Mouse (Mus musculus): ENCODE measurements around the gene B4galt4. TPM values are rescaled to one million over a fixed set of nuclear protein-coding genes. Genes with fewer than 3 reads are reported as not detected.

Gene B4galt4
- polyA plus RNA-seq, 1 experiment from 2014 or later, result 35.6 TPM

DNA sequence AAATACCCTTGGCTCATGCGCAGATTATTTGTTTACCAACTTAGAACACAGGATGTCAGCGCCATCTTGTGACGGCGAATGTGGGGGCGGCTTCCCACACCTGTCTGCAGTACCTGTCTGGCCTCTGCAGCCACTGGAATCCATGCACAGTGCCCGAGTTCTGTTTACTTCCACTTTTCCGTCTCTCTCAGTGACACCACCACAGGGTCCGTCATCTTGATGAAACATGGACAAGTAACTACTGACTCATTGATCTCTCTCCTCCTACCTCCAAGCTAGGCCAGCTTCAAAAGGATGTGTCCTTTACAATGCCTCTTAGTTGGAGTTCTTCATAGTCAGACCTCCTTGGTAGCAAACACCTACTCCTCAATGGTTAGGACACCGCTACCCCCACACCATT lies 20.7 kb upstream of the B4galt4 start:
- no peak for ATAC-seq
- no peaks in the 10 kb centered on the region for H3K4me1 ChIP-seq (ENCODE audit: control insufficient read depth, insufficient read depth, low read length)
- no peak overlapping the region for H3K9ac ChIP-seq (ENCODE audit: low read depth, low read length)
- no peak overlapping the region for H3K4me3 ChIP-seq (ENCODE audit: low read depth, low read length)
- no peak overlapping the region for H3K4me2 ChIP-seq (ENCODE audit: low read length)
- H3K27ac ChIP-seq (ENCODE audit: low read length), result no peak overlapping the region
- H3K27me3 ChIP-seq (ENCODE audit: control insufficient read depth, insufficient read depth, low read depth, low read length), result no peaks in the 10 kb centered on the region
- WGBS, result 92% methylated on average over 8 of the region's 9 CpGs
- no peaks in the 10 kb centered on the region for H3K9me3 ChIP-seq (replicated peaks; ENCODE audit: control insufficient read depth, low read length, poor library complexity, severe bottlenecking)
- no peaks in the 10 kb centered on the region for H3K36me3 ChIP-seq (ENCODE audit: control insufficient read depth, insufficient read depth, low read length)

DNA sequence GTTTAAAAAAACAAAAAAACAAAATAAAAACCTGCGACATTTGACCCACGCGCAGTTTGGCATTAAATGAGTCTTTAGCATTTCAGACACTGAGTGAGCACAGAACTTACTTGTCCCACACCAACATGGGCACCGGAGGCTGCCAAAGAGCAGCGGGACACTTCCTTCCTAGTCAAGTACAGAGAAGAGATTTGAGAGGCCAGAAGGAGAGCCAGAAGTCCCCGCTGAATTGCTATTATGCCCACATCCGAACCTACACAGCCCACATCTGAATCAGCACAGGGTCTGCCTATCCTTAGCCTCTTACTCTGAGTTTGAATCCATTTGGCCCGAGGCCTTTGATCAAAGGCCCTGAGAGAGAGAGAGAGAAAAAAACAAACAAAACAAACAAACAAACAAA lies 17.8 kb upstream of the B4galt4 start:
- no peaks in the 10 kb centered on the region for H3K27me3 ChIP-seq (ENCODE audit: control insufficient read depth, insufficient read depth, low read depth, low read length)
- no peak for ATAC-seq
- H3K27ac ChIP-seq (ENCODE audit: low read length), result no peak overlapping the region
- WGBS, result 88% methylated on average over 8 of the region's 8 CpGs
- no peak overlapping the region for H3K4me2 ChIP-seq (ENCODE audit: low read length)
- H3K36me3 ChIP-seq (ENCODE audit: control insufficient read depth, insufficient read depth, low read length), result no peaks in the 10 kb centered on the region
- no peaks in the 10 kb centered on the region for H3K9me3 ChIP-seq (replicated peaks; ENCODE audit: control insufficient read depth, low read length, poor library complexity, severe bottlenecking)
- no peak overlapping the region for H3K4me3 ChIP-seq (ENCODE audit: low read depth, low read length)
- no peaks in the 10 kb centered on the region for H3K4me1 ChIP-seq (ENCODE audit: control insufficient read depth, insufficient read depth, low read length)
- no peak overlapping the region for H3K9ac ChIP-seq (ENCODE audit: low read depth, low read length)

DNA sequence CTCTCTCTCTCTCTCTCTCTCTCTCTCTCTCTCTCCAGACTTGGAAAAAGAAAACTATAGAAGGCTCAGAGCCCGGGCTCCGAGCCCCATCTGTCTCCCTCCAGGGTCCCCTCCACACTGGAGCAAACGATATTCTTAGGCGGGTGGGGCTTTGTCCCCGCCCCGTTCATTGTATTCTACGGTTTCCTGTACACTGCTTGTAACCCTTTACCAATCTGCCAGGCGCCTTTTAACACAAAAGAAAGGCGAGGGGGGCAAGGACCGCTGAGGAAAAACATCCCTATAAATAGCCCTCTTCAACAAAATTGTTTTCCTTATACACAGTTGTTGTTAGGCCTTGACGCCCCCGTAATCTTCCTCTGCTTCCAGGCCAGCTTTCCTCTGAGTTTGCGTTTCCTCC lies 17.1 kb upstream of the B4galt4 start:
- 62% methylated on average over 13 of the region's 13 CpGs for WGBS
- Histone ChIP-seq H3K4me1 (ENCODE audit: control insufficient read depth, insufficient read depth, low read length) (no peaks in the 10 kb centered on the region), H3K9ac (ENCODE audit: low read depth, low read length) (no peak overlapping the region), H3K27me3 (ENCODE audit: control insufficient read depth, insufficient read depth, low read depth, low read length) (no peaks in the 10 kb centered on the region), H3K36me3 (ENCODE audit: control insufficient read depth, insufficient read depth, low read length) (no peaks in the 10 kb centered on the region), H3K27ac (ENCODE audit: low read length) (no peak overlapping the region), H3K9me3 (replicated peaks; ENCODE audit: control insufficient read depth, low read length, poor library complexity, severe bottlenecking) (no peaks in the 10 kb centered on the region), H3K4me3 (ENCODE audit: low read depth, low read length) (no peak overlapping the region), H3K4me2 (ENCODE audit: low read length) (no peak overlapping the region)
- ATAC-seq, result no peak

DNA sequence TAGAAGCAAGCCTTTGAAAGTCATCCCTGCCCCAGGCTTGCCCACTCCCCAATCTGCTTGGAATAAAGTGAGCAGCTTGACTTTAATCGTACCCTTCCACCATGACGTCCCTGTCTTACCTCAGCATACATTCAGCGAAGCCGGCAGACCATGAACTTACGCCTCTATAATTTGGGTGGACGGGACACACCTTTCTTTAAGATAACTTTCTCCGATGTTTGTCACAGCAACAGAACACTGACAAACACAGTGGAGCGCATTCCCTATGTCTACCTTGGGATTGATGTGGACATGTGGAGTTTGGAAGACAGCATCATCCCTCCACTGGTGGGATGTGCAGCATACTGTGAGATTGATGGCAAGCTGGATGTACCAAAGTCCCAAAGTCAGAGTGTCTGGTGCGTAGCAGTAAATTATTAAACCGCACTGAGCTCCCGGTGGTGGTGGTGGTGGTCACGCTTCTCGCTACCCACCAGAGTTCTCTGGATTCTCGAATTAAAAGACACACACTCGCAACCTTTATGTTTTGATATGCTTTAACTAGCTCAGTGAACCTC lies 13.4 kb upstream of the B4galt4 start:
- no peak overlapping the region for H3K4me3 ChIP-seq (ENCODE audit: low read depth, low read length)
- H3K36me3 ChIP-seq (ENCODE audit: control insufficient read depth, insufficient read depth, low read length), result no peaks in the 10 kb centered on the region
- H3K4me1 ChIP-seq (ENCODE audit: control insufficient read depth, insufficient read depth, low read length), result no peaks in the 10 kb centered on the region
- H3K27ac ChIP-seq (ENCODE audit: low read length), result no peak overlapping the region
- H3K27me3 ChIP-seq (ENCODE audit: control insufficient read depth, insufficient read depth, low read depth, low read length), result no peaks in the 10 kb centered on the region
- no peak overlapping the region for H3K4me2 ChIP-seq (ENCODE audit: low read length)
- H3K9ac ChIP-seq (ENCODE audit: low read depth, low read length), result no peak overlapping the region
- no peak for ATAC-seq
- WGBS, result 92% methylated on average over 15 of the region's 15 CpGs
- H3K9me3 ChIP-seq (replicated peaks; ENCODE audit: control insufficient read depth, low read length, poor library complexity, severe bottlenecking), result no peaks in the 10 kb centered on the region

DNA sequence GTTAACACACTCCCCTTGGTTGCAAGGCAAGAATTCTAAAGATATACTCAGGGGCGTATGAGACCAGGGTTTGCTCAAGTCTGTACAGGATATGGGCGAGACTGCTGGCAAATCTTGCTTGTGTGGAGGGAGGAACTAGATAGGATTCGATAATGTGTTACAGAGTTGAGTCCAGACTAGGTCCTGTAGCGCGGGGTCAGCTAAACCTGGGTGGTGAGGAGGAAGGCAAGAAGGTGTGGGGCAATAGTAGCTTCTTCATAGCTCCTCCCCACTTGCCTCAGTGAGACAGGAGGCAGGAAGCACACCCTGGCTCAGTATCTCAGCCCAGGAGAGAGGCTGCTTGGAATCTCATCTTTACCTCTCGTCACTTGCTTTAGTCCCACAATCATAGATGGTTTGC lies 12.9 kb upstream of the B4galt4 start:
- WGBS, result 90% methylated on average over 6 of the region's 6 CpGs
- H3K27me3 ChIP-seq (ENCODE audit: control insufficient read depth, insufficient read depth, low read depth, low read length), result no peaks in the 10 kb centered on the region
- ATAC-seq, result no peak; the same call in 1 of the 2 replicates
- no peaks in the 10 kb centered on the region for H3K36me3 ChIP-seq (ENCODE audit: control insufficient read depth, insufficient read depth, low read length)
- H3K4me1 ChIP-seq (ENCODE audit: control insufficient read depth, insufficient read depth, low read length), result no peaks in the 10 kb centered on the region
- H3K9me3 ChIP-seq (replicated peaks; ENCODE audit: control insufficient read depth, low read length, poor library complexity, severe bottlenecking), result no peaks in the 10 kb centered on the region
- H3K4me3 ChIP-seq (ENCODE audit: low read depth, low read length), result no peak overlapping the region
- H3K9ac ChIP-seq (ENCODE audit: low read depth, low read length), result no peak overlapping the region
- H3K27ac ChIP-seq (ENCODE audit: low read length), result no peak overlapping the region
- H3K4me2 ChIP-seq (ENCODE audit: low read length), result no peak overlapping the region

DNA sequence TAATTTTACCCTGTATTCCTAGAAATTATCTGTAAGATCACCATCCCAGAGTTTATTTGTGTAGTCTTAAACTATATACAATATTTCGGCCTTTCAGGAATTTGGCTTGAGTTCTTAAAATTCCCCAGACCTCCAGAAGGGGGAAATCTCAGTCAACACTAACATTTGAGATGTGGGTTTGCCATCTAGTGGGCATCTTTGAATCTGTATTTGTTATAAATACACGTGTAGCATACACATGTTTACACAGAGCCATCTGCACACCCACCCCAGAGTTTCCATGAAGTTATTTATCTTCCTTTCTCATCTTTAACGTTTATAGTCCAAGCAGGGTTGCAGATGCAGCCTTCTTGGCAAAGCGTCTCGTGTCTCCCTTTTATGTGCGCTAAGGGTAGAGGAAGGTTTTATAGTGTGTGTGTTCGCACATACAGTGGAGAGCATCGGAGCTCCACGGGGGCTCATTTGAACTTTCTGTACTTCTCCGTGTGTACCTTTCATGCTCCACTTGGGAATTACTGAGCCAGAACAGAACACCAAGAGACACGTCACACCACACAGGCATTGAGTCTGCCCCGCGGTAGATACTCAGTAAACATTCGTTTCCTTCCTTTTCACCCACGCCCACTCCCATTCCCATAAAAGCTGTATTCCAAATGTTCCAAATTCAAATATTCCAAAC lies 12.3 kb upstream of the B4galt4 start:
- no peak overlapping the region for H3K4me3 ChIP-seq (ENCODE audit: low read depth, low read length)
- H3K36me3 ChIP-seq (ENCODE audit: control insufficient read depth, insufficient read depth, low read length), result no peaks in the 10 kb centered on the region
- peak; percentile 76 for ATAC-seq
- no peaks in the 10 kb centered on the region for H3K4me1 ChIP-seq (ENCODE audit: control insufficient read depth, insufficient read depth, low read length)
- 60% methylated on average over 15 of the region's 15 CpGs for WGBS
- H3K9ac ChIP-seq (ENCODE audit: low read depth, low read length), result no peak overlapping the region
- no peaks in the 10 kb centered on the region for H3K27me3 ChIP-seq (ENCODE audit: control insufficient read depth, insufficient read depth, low read depth, low read length)
- no peak overlapping the region for H3K4me2 ChIP-seq (ENCODE audit: low read length)
- no peaks in the 10 kb centered on the region for H3K9me3 ChIP-seq (replicated peaks; ENCODE audit: control insufficient read depth, low read length, poor library complexity, severe bottlenecking)
- H3K27ac ChIP-seq (ENCODE audit: low read length), result no peak overlapping the region

DNA sequence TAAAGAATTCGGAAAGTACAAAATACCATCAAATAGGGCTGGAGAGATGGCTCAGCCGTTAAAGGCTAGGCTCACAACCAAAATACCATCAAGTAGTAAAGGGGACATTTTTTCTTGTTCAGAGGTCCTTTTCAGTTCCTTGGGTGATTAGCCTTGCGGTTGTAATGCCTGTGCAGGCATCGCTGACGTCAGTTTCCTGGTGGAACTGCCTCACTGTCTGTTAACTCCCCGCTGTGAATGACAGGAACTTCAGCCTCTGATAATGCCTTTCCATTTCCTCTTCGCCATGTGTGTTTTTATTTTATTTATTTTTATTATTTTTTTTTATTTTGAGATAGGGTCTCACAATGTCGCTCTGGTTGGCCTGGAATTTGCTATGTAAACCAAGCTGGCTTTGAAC lies 11.1 kb upstream of the B4galt4 start:
- H3K27ac ChIP-seq (ENCODE audit: low read length), result no peak overlapping the region
- H3K9me3 ChIP-seq (replicated peaks; ENCODE audit: control insufficient read depth, low read length, poor library complexity, severe bottlenecking), result no peaks in the 10 kb centered on the region
- no peaks in the 10 kb centered on the region for H3K4me1 ChIP-seq (ENCODE audit: control insufficient read depth, insufficient read depth, low read length)
- WGBS, result 66% methylated on average over 8 of the region's 8 CpGs
- no peaks in the 10 kb centered on the region for H3K36me3 ChIP-seq (ENCODE audit: control insufficient read depth, insufficient read depth, low read length)
- no peak overlapping the region for H3K9ac ChIP-seq (ENCODE audit: low read depth, low read length)
- no peak overlapping the region for H3K4me2 ChIP-seq (ENCODE audit: low read length)
- no peaks in the 10 kb centered on the region for H3K27me3 ChIP-seq (ENCODE audit: control insufficient read depth, insufficient read depth, low read depth, low read length)
- H3K4me3 ChIP-seq (ENCODE audit: low read depth, low read length), result no peak overlapping the region
- ATAC-seq, result no peak

DNA sequence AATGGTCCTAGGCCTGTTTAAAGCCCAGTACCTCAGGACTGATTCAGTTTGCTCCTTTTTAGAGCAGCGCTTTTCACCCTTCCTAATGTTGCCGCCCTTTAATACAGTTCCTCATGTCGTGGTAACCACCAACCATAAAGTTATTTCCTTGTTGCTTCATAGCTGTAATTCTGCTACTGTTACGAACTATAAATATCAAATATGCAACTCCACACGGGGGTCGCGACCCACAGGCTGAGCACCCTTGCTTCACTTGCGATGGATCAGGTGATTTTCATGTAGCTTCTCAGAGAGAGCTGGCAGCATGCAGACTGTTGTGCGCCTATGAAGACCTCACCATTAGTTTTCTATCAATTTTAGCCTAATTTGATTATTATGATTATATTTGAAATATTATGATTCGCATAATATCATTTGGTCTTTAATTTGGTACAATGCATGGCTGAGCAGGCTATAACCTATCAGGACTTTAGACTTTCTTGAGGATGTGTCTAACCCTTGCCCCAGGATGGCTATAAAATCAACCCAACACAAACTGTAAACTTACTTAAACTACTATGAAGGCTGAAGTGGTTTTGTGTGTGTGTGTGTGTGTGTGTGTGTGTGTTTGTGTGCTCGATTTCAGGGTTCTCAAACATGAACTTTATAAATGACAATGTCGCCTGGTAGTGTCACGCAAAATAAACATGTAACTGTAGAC lies 710 bp upstream of the B4galt4 start:
- no peak for ATAC-seq
- H3K9ac ChIP-seq (ENCODE audit: low read depth, low read length), result peak overlapping the region; percentile 97
- H3K27me3 ChIP-seq (ENCODE audit: control insufficient read depth, insufficient read depth, low read depth, low read length), result no peaks in the 10 kb centered on the region; the same call in 1 of the 2 replicates
- peak overlapping the region; percentile 88 for H3K4me2 ChIP-seq (ENCODE audit: low read length)
- no peaks in the 10 kb centered on the region for H3K9me3 ChIP-seq (replicated peaks; ENCODE audit: control insufficient read depth, low read length, poor library complexity, severe bottlenecking)
- H3K36me3 ChIP-seq (ENCODE audit: control insufficient read depth, insufficient read depth, low read length), result no peaks in the 10 kb centered on the region; the same call in 1 of the 2 replicates
- peak overlapping the region; percentile 90 for H3K4me3 ChIP-seq (ENCODE audit: low read depth, low read length)
- 88% methylated on average over 13 of the region's 13 CpGs for WGBS
- H3K4me1 ChIP-seq (ENCODE audit: control insufficient read depth, insufficient read depth, low read length), result peaks cover 5% of the 10 kb centered on the region; the same call in 1 of the 2 replicates
- peak overlapping the region; percentile 89 for H3K27ac ChIP-seq (ENCODE audit: low read length)

DNA sequence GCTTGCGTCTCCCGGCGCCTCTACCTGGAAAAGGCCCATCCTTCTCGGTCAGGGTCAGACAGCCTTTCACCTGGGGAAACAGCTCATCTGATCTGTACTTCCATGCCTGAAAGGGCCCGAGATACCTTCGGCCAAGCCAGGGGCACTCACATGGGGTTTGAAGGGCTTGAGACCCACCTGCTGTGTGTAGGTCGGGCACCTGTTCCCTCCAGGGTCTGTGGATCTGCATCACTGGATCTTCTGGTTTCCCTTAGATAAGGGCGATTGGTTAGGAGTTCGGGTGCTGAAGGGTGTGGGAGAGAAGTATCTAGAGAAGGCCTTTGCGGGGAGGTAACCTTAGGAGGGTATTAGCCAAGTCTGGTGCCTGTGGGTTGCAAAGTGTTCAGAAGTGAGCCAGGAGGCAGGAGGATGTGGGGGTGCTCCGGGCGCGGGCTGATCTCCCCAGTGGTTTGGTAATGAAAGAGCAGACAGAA lies 631 bp downstream of the B4galt4 start:
- Histone ChIP-seq H3K4me3 (ENCODE audit: low read depth, low read length) (peak overlapping the region; percentile 90), H3K4me2 (ENCODE audit: low read length) (peak overlapping the region; percentile 88), H3K36me3 (ENCODE audit: control insufficient read depth, insufficient read depth, low read length) (no peaks in the 10 kb centered on the region; the same call in 1 of the 2 replicates), H3K4me1 (ENCODE audit: control insufficient read depth, insufficient read depth, low read length) (peaks cover 5% of the 10 kb centered on the region; the same call in 1 of the 2 replicates), H3K9me3 (replicated peaks; ENCODE audit: control insufficient read depth, low read length, poor library complexity, severe bottlenecking) (no peaks in the 10 kb centered on the region), H3K27ac (ENCODE audit: low read length) (peak overlapping the region; percentile 89), H3K9ac (ENCODE audit: low read depth, low read length) (peak overlapping the region; percentile 97), H3K27me3 (ENCODE audit: control insufficient read depth, insufficient read depth, low read depth, low read length) (no peaks in the 10 kb centered on the region; the same call in 1 of the 2 replicates)
- WGBS, result 1% methylated on average over 13 of the region's 13 CpGs
- peak; percentile 74 for ATAC-seq
